Mouse (Mus musculus): ENCODE measurements around the gene Mup14.
"Not testable (repeated sequence)": the region's sequence is repeated elsewhere in the genome, so short reads cannot be mapped to it uniquely, and the experiment has no call there.

Gene Mup14

GRCm38 (mm10) chr4:61303900-61304299 lies at the start of gene Mup14:
Mup14 (minus strand) TSS chr4:61304000.
- not testable (repeated sequence) for DNase-seq (ENCODE audit: low spot score in 2 of 2)

GRCm38 (mm10) chr4:61338108-61338507 lies 34.3 kb upstream of the Mup14 start:
- DNase-seq (ENCODE audit: low spot score in 2 of 2) = not testable (repeated sequence)

Measured in frontal cortex, postnatal 25 days (tissue).